Mouse (Mus musculus): ENCODE results near the gene Hist1h3e.

- no peak for TF ChIP-seq CTCF (IDR thresholded peaks at IDR 0.05)
- no peak for TF ChIP-seq EP300 (IDR thresholded peaks at IDR 0.05)
Observed at GRCm38 (mm10) chr13:23611638-23612037, 49.5 kb upstream of the Hist1h3e start.

All from lung, postnatal 0 days (tissue).